Mouse (Mus musculus) heart, postnatal 0 days (tissue): Measurements from ENCODE around the gene Dnah7a. TPM values are rescaled to one million over a fixed set of nuclear protein-coding genes. Genes with fewer than 3 reads are reported as not detected.
"Not testable (repeated sequence)": the region's sequence is repeated elsewhere in the genome, so short reads cannot be mapped to it uniquely, and the experiment has no call there.

Experiments
- ATAC-seq: fragments of 200-750 bp; cut with Nextera tagmentation; 2 replicates; pipeline ENCODE4 v1.8.0; 2017; ENCODE audit warnings: low read depth, moderate number of reproducible peaks, moderate library complexity; ENCODE audit not compliant: insufficient read depth
- DNase-seq: peaks from one replicate; pipeline ENCODE4 v3.0.0-alpha.2; 2016; ENCODE audit warnings: low spot score
- H3K27ac ChIP-seq: fragments of 300-500 bp; sonication (generic); 2 replicates; pipeline ENCODE4 v1.5.1; 2014; ENCODE audit warnings: low read depth, mild to moderate bottlenecking
- H3K27me3 ChIP-seq: fragments of 300-500 bp; sonication (generic); 2 replicates; pipeline ENCODE4 v1.6.1; 2014; ENCODE audit warnings: low read length, mixed read lengths; ENCODE audit not compliant: control insufficient read depth, insufficient read depth
- H3K36me3 ChIP-seq: fragments of 300-500 bp; sonication (generic); replicated peaks from 2 replicates; pipeline ENCODE4 v1.6.1; 2014; ENCODE audit warnings: low read length, mixed read lengths; ENCODE audit not compliant: control insufficient read depth, insufficient read depth
- H3K4me1 ChIP-seq: fragments of 300-500 bp; sonication (generic); 2 replicates; pipeline ENCODE4 v1.6.1; 2014; ENCODE audit warnings: antibody characterized with exemption; ENCODE audit not compliant: control insufficient read depth, insufficient read depth
- H3K4me2 ChIP-seq: fragments of 300-500 bp; sonication (generic); 2 replicates; pipeline ENCODE4 v1.6.1; 2014; ENCODE audit warnings: low read depth, mild to moderate bottlenecking, low read length, moderate library complexity
- H3K4me3 ChIP-seq: fragments of 300-500 bp; sonication (generic); 2 replicates; pipeline ENCODE4 v1.5.1; 2014; ENCODE audit warnings: low read depth, low read length
- H3K9ac ChIP-seq: fragments of 300-500 bp; sonication (generic); replicated peaks from 2 replicates; pipeline ENCODE4 v1.6.1; 2014; ENCODE audit warnings: low read depth, low read length, mixed read lengths
- H3K9me3 ChIP-seq: fragments of 300-500 bp; sonication (generic); replicated peaks from 2 replicates; pipeline ENCODE4 v1.6.1; 2016; ENCODE audit warnings: low read length; ENCODE audit not compliant: control insufficient read depth
- CTCF ChIP-seq: IDR thresholded peaks from 2 replicates; pipeline ENCODE4 v1.5.1; 2016; ENCODE audit warnings: antibody characterized with exemption, control low read depth, low read depth
- EP300 ChIP-seq: IDR thresholded peaks from 2 replicates; pipeline ENCODE4 v1.6.1; 2016; ENCODE audit warnings: antibody characterized with exemption, low read depth
- WGBS: fragments of 180-500 bp; shearing (Covaris S2); extraction: QIAGEN DNeasy Blood & Tissue Kit; methylation state at CpG from one replicate; pipeline ENCODE4 v1.1.7; 2014; 5-methylcytosine and 5-hydroxymethylcytosine counted together
- polyA plus RNA-seq: library from polyadenylated mRNA; unstranded; fragments of >200 nt; fragmentation: Nextera tagmentation; extraction: Ambion mirVana; gene quantifications from 2 replicates; pipeline ENCODE4 v1.2.1, GENCODE M21; 2015
- total RNA-seq: library from RNA; depleted of rRNA; stranded (reverse); fragments of >200 nt; gene quantifications from 2 replicates; pipeline ENCODE4 v1.2.3, GENCODE M21; 2014; ENCODE audit warnings: low replicate concordance; rRNA removed

Gene Dnah7a
- not detected in 2 replicates for total RNA-seq
- polyA plus RNA-seq, result 0.07 and 0.22 TPM in 2 replicates

GRCm38 (mm10) chr1:53706431-53707361, at the start of gene Dnah7a:
Dnah7a (minus strand) TSS chr1:53706784.
- 0 out of 2 replicates have a peak, but pooled peaks have one; percentile 9 for TF ChIP-seq CTCF
- no peak for TF ChIP-seq EP300
- WGBS, result 13% methylated on average over 42 of the region's 42 CpGs

GRCm38 (mm10) chr1:53753501-53753900, 46.9 kb upstream of the Dnah7a start:
- peaks cover 13% of the 10 kb centered on the region for H3K36me3 ChIP-seq
- WGBS, result 88% methylated on average over 2 of the region's 2 CpGs
- ATAC-seq, H3K4me3 ChIP-seq, H3K9ac ChIP-seq, H3K27ac ChIP-seq, H3K4me1 ChIP-seq, H3K4me2 ChIP-seq, H3K9me3 ChIP-seq, H3K27me3 ChIP-seq, DNase-seq: not testable (repeated sequence)

More at GRCm38 (mm10) chr1:53706431-53707361, at the start of gene Dnah7a:
- DNase-seq (peak; percentile 34), ATAC-seq (peak; percentile 49; the same call in 1 of the 2 replicates)
- no peak within 1 kb of the TSS for H3K9ac ChIP-seq
- H3K27ac ChIP-seq, result no peak within 1 kb of the TSS
- H3K4me3 ChIP-seq, result peak within 1 kb of the TSS; percentile 49
- peak within 1 kb of the TSS; percentile 77 for H3K4me2 ChIP-seq
- H3K4me1 ChIP-seq, result peaks cover 8% of the 10 kb centered on the region; the same call in 1 of the 2 replicates
- no peaks in the 10 kb centered on the region for H3K36me3 ChIP-seq
- no peaks in the 10 kb centered on the region for H3K9me3 ChIP-seq
- no peaks in the 10 kb centered on the region for H3K27me3 ChIP-seq

- H3K36me3 ChIP-seq, result peaks cover under 1% of the 10 kb centered on the region
- ATAC-seq (no peak), DNase-seq (no peak)
- H3K4me2 ChIP-seq, result no peak overlapping the region
- no peaks in the 10 kb centered on the region for H3K9me3 ChIP-seq
- 76% methylated on average over 1 of the region's 1 CpGs for WGBS
- TF ChIP-seq CTCF (no peak), EP300 (no peak)
- no peaks in the 10 kb centered on the region for H3K4me1 ChIP-seq
- no peaks in the 10 kb centered on the region for H3K27me3 ChIP-seq
- no peak overlapping the region for H3K4me3 ChIP-seq
- H3K27ac ChIP-seq, result no peak overlapping the region
- no peak overlapping the region for H3K9ac ChIP-seq
These were observed 44.6 kb upstream of the Dnah7a start for GRCm38 (mm10) chr1:53751144-53751543.

- H3K9ac ChIP-seq, H3K4me1 ChIP-seq, H3K36me3 ChIP-seq, H3K27ac ChIP-seq, H3K9me3 ChIP-seq, H3K4me3 ChIP-seq, H3K4me2 ChIP-seq, H3K27me3 ChIP-seq, DNase-seq, ATAC-seq: not testable (repeated sequence)
- WGBS, result 91% methylated on average over 7 of the region's 7 CpGs
These were observed 44.1 kb upstream of the Dnah7a start for GRCm38 (mm10) chr1:53750697-53751096.

- not testable (repeated sequence) for H3K9me3 ChIP-seq, ATAC-seq, H3K27ac ChIP-seq, H3K27me3 ChIP-seq, H3K4me1 ChIP-seq, H3K9ac ChIP-seq, H3K36me3 ChIP-seq, H3K4me2 ChIP-seq, DNase-seq, H3K4me3 ChIP-seq
- WGBS, result 92% methylated on average over 1 of the region's 1 CpGs
These were observed 43.3 kb upstream of the Dnah7a start for GRCm38 (mm10) chr1:53749881-53750385.
